Mouse (Mus musculus) subcutaneous adipose tissue, adult 2 months (tissue): ENCODE data around the gene Apod. TPM values are rescaled to one million over a fixed set of nuclear protein-coding genes. Genes with fewer than 3 reads are reported as not detected.

Source experiments
- polyA plus RNA-seq: library from polyadenylated mRNA; depleted of rRNA; stranded (reverse); fragments of >200 nt; gene quantifications from 2 replicates; pipeline ENCODE4 v1.2.3, GENCODE M21; 2012; ENCODE audit warnings: low replicate concordance; rRNA removed

Apod gene
- 5.3 and 6.7 TPM in 2 replicates for polyA plus RNA-seq

GRCm38 (mm10) chr16:31314497-31315233 lies at the start of gene Apod:
Gene Apod (minus strand): TSS chr16:31314808.

GRCm38 (mm10) chr16:31274674-31275460 lies 39.7 kb downstream of the Apod start, which contains the start of gene Ppp1r2:
Gene Ppp1r2 (minus strand): TSS chr16:31275277.

Other genes starting within 250 kb of the Apod start
- gene Xxylt1, start 233.4 kb downstream of the Apod start, polyA plus RNA-seq = 21.1 and 31.6 TPM in 2 replicates
- 15.0 and 19.7 TPM in 2 replicates for gene Acap2, start 113.6 kb downstream of the Apod start, polyA plus RNA-seq
- 32.5 and 40.7 TPM in 2 replicates for gene Ppp1r2, start 39.5 kb downstream of the Apod start, polyA plus RNA-seq
- 0.79 and 11.8 TPM in 2 replicates for gene Bdh1, start 107.5 kb upstream of the Apod start, polyA plus RNA-seq